Mouse (Mus musculus) intestine, postnatal 0 days (tissue): ENCODE results near the gene March9. TPM values are rescaled to one million over a fixed set of nuclear protein-coding genes. Genes with fewer than 3 reads are reported as not detected.

Experiments
- ATAC-seq: fragments of 200-750 bp; cut with Nextera tagmentation; 2 replicates; pipeline ENCODE4 v1.8.0; 2017; ENCODE audit warnings: mild to moderate bottlenecking, moderate TSS enrichment, moderate library complexity
- H3K27ac ChIP-seq: fragments of 300-500 bp; sonication (generic); 2 replicates; pipeline ENCODE4 v1.5.1; 2014; ENCODE audit warnings: mild to moderate bottlenecking, low read depth, low read length, moderate library complexity
- H3K27me3 ChIP-seq: fragments of 300-500 bp; sonication (generic); replicated peaks from 2 replicates; pipeline ENCODE4 v1.6.1; 2014; ENCODE audit warnings: low read length, mixed read lengths; ENCODE audit not compliant: control insufficient read depth, insufficient read depth
- H3K36me3 ChIP-seq: fragments of 300-500 bp; sonication (generic); 2 replicates; pipeline ENCODE4 v1.6.1; 2014; ENCODE audit warnings: mild to moderate bottlenecking, moderate library complexity; ENCODE audit not compliant: control insufficient read depth, insufficient read depth
- H3K4me1 ChIP-seq: fragments of 300-500 bp; sonication (generic); replicated peaks from 2 replicates; pipeline ENCODE4 v1.6.1; 2014; ENCODE audit warnings: antibody characterized with exemption, low read length, mixed read lengths; ENCODE audit not compliant: control insufficient read depth, insufficient read depth
- H3K4me2 ChIP-seq: fragments of 300-500 bp; sonication (generic); replicated peaks from 2 replicates; pipeline ENCODE4 v1.6.1; 2014; ENCODE audit warnings: low read depth, mild to moderate bottlenecking, moderate library complexity
- H3K4me3 ChIP-seq: fragments of 300-500 bp; sonication (generic); 2 replicates; pipeline ENCODE4 v1.5.1; 2014; ENCODE audit warnings: low read depth, low read length
- H3K9ac ChIP-seq: fragments of 300-500 bp; sonication (generic); 2 replicates; pipeline ENCODE4 v1.6.1; 2014; ENCODE audit warnings: mild to moderate bottlenecking, low read depth, low read length
- H3K9me3 ChIP-seq: fragments of 300-500 bp; sonication (generic); 2 replicates; pipeline ENCODE4 v1.6.1; 2016; ENCODE audit warnings: mixed run types; ENCODE audit not compliant: control insufficient read depth
- CTCF ChIP-seq: sonication (generic); IDR thresholded peaks from 2 replicates; pipeline ENCODE4 v1.5.1; 2016; ENCODE audit warnings: low read depth, mild to moderate bottlenecking, control low read depth, antibody characterized with exemption, moderate library complexity
- WGBS: fragments of 180-500 bp; shearing (Covaris S2); extraction: QIAGEN DNeasy Blood & Tissue Kit; methylation state at CpG from one replicate; pipeline ENCODE4 v1.1.7; 2014; 5-methylcytosine and 5-hydroxymethylcytosine counted together
- polyA plus RNA-seq: library from polyadenylated mRNA; unstranded; fragments of >200 nt; fragmentation: Nextera tagmentation; extraction: Ambion mirVana; gene quantifications from 2 replicates; pipeline ENCODE4 v1.2.1, GENCODE M21; 2015

The March9 gene
- polyA plus RNA-seq, 1 experiment from 2014 or later: 0.91 TPM

GRCm38 (mm10) chr10:127050119-127050474 is 9.9 kb downstream of the March9 start:
- Histone ChIP-seq H3K36me3 (peaks cover under 1% of the 10 kb centered on the region), H3K27ac (no peak overlapping the region), H3K27me3 (peaks cover 38% of the 10 kb centered on the region), H3K4me1 (peaks cover 6% of the 10 kb centered on the region; the same call in 1 of the 2 replicates), H3K4me2 (peak overlapping the region; percentile 59), H3K4me3 (peak overlapping the region; percentile 35; the same call in 1 of the 2 replicates), H3K9ac (no peak overlapping the region), H3K9me3 (no peaks in the 10 kb centered on the region)
- no peak for TF ChIP-seq CTCF
- 13% methylated on average over 10 of the region's 10 CpGs for WGBS
- no peak; the same call in 1 of the 2 replicates for ATAC-seq

DNA sequence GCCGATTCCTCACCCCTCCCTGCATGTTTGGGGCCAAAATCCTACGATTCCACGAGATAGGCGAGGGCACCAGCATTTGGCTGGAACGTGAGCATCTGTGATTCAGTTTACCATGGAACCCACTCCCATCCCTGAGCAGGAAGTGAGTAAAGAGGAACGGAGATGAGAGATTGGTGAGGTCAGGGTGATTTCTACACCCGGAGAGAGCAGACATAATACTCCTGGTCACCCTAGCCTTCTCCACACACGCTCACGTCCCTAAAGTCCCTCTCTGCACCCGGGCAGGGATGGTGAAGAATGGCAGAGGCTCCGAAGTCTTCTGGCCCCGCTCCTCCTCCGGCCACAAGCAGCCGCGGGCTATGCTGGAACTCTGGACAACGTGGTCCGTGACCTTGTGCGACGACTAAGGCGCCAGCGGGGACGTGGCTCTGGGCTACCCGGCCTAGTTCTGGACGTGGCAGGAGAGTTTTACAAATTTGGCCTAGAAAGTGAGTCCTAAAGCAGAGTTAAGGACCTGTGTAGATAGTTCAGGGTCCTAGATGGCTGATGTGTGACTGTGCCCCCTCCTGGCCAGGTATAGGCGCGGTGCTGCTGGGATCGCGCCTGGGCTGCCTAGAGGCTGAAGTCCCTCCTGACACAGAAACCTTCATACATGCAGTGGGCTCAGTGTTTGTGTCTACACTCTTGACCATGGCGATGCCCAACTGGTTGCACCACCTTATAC is 10.4 kb downstream of the March9 start:
- Histone ChIP-seq H3K4me2 (peak overlapping the region; percentile 59), H3K9ac (no peak overlapping the region), H3K27me3 (peaks cover 38% of the 10 kb centered on the region), H3K4me3 (peak overlapping the region; percentile 35), H3K36me3 (peaks cover 6% of the 10 kb centered on the region), H3K27ac (no peak overlapping the region), H3K4me1 (peaks cover 6% of the 10 kb centered on the region; the same call in 1 of the 2 replicates), H3K9me3 (no peaks in the 10 kb centered on the region)
- peak; percentile 38 for ATAC-seq
- TF ChIP-seq CTCF: peak; percentile 66
- WGBS: 3% methylated on average over 29 of the region's 29 CpGs

GRCm38 (mm10) chr10:127048608-127049394 is 11.2 kb downstream of the March9 start:
- ATAC-seq: no peak
- Histone ChIP-seq H3K4me3 (peak overlapping the region; percentile 35), H3K36me3 (peaks cover 10% of the 10 kb centered on the region), H3K9ac (no peak overlapping the region), H3K4me1 (peaks cover 6% of the 10 kb centered on the region; the same call in 1 of the 2 replicates), H3K27ac (no peak overlapping the region), H3K9me3 (no peaks in the 10 kb centered on the region), H3K4me2 (peak overlapping the region; percentile 59), H3K27me3 (peaks cover 38% of the 10 kb centered on the region)
- TF ChIP-seq CTCF: peak; percentile 33
- 3% methylated on average over 35 of the region's 35 CpGs for WGBS

- Histone ChIP-seq H3K9ac (no peak within 1 kb of the TSS), H3K36me3 (peaks cover 10% of the 10 kb centered on the region), H3K4me2 (peak within 1 kb of the TSS; percentile 59), H3K4me3 (peak within 1 kb of the TSS; percentile 35), H3K9me3 (no peaks in the 10 kb centered on the region), H3K27ac (no peak within 1 kb of the TSS), H3K27me3 (peaks cover 38% of the 10 kb centered on the region), H3K4me1 (peaks cover 6% of the 10 kb centered on the region; the same call in 1 of the 2 replicates)
- WGBS: 27% methylated on average over 5 of the region's 5 CpGs
- ATAC-seq: no peak
- no peak for TF ChIP-seq CTCF
Observed at GRCm38 (mm10) chr10:127047954-127048353, 12.0 kb downstream of the March9 start, which contains the start of gene Cyp27b1. Gene Cyp27b1 (plus strand): TSS chr10:127048250.

DNA sequence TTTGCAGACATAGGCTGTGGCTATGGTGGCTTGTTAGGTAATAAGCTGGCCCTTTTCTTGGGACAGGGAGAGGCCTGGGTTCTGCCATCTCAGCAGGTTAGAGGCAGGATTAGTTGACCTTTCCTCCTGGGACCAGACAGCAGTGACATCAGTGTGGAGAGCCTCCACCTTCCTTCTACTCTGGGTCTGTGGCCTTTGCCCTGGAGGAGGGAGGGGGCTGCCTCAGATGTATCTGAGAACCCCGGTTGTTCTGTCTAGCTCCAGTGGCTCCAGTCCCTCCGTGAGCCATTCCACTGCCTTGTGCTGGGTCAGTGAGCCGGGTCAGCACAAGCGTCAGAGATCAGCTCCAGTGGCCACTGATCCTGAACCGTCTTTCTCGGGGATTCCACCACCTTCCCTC is 16.8 kb downstream of the March9 start:
- no peak for ATAC-seq
- Histone ChIP-seq H3K9ac (no peak overlapping the region), H3K27ac (no peak overlapping the region), H3K4me1 (no peaks in the 10 kb centered on the region; the same call in 1 of the 2 replicates), H3K4me2 (no peak overlapping the region), H3K27me3 (peaks cover 6% of the 10 kb centered on the region), H3K36me3 (peaks cover 10% of the 10 kb centered on the region), H3K9me3 (no peaks in the 10 kb centered on the region), H3K4me3 (no peak overlapping the region)
- WGBS: 88% methylated on average over 6 of the region's 6 CpGs
- TF ChIP-seq CTCF: no peak

DNA sequence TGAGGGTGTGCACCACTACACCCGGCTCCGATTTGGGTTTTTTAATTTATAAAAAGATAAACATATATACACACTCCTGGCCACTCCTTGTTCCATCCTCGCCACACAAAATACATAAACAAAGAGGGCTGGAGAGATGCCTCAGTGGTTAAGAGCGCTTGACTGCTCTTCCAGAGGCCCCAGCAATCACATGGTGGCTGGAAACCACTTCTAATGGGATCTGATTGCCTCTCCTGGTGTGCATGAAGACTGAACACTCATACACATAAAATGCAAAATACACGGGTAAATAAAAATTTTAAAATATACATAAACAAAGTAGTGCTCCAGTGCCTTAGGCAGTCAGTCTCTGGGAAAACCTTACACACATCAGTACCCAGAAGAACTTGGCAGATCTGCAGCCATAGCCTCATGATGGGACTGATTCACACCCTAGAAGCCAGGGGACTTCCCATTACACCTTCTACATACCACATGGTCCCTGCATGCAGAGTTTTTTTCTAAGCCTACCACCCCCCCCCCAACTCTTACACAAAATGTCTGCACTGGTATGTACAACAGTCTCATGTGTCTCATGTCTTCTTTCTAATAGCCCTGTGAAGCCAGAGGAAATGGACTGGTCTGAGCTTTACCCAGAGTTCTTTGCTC is 17.4 kb downstream of the March9 start:
- Histone ChIP-seq H3K4me2 (peak overlapping the region; percentile 99), H3K36me3 (peaks cover 10% of the 10 kb centered on the region), H3K9ac (peak overlapping the region; percentile 54), H3K27ac (no peak overlapping the region), H3K4me3 (peak overlapping the region; percentile 93), H3K4me1 (no peaks in the 10 kb centered on the region; the same call in 1 of the 2 replicates), H3K9me3 (no peaks in the 10 kb centered on the region), H3K27me3 (peaks cover under 1% of the 10 kb centered on the region)
- 10% methylated on average over 5 of the region's 5 CpGs for WGBS
- ATAC-seq: no peak
- TF ChIP-seq CTCF: no peak
